Mouse (Mus musculus) gastrocnemius, adult 18-20 months (tissue): ENCODE data around the gene Mgat5b. TPM values are rescaled to one million over a fixed set of nuclear protein-coding genes. Genes with fewer than 3 reads are reported as not detected.

Experiments
- DNase-seq: peaks from one replicate; pipeline ENCODE4 v3.0.0; 2021; ENCODE audit warnings: low spot score
- total RNA-seq, 2 experiments: library from RNA; stranded (reverse); gene quantifications; 2 replicates each; pipeline ENCODE4 v1.2.3; 2021

Mgat5b gene
- total RNA-seq, 2 experiments from 2014 or later, result not detected

DNA sequence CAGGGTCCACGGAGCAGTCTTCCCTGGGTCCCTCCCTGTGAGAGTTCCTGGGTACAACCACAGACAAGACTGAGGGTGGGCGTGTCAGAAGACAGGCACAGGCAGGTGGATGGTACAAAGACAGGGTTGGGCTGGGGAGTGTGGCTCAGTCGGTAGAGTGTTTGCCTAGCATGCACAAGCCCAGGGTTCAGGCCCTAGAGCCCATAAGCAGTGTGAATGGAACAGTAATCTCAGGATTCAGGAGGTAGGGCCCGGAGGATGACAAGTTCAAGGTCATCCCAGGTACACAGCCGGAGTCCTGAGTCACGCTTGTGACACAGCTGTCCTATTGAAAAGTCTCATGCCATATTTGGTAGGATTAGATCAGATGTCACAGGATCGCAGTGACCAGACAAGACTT is 55.7 kb downstream of the Mgat5b start:
- DNase-seq, result no peak

DNA sequence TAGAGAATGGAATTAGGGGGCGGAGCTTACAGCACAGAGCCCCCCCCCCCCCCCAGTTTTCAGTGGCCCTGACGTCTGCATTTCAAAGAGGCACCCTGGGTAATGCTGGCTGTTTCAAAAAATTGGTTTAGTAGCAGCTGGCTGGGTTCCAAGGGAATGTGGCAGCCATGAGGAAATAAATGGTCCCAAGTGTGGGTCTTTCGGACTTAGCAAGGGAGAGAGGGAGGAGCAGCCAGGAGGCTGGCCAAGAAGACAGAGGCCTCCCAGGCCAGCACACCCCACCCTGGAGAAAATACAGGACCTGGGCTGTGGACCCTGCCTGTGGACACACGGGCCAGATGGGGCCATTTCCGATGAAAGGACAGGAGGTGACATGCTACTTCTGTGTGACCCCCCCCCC is 61.6 kb downstream of the Mgat5b start:
- DNase-seq, result no peak

DNA sequence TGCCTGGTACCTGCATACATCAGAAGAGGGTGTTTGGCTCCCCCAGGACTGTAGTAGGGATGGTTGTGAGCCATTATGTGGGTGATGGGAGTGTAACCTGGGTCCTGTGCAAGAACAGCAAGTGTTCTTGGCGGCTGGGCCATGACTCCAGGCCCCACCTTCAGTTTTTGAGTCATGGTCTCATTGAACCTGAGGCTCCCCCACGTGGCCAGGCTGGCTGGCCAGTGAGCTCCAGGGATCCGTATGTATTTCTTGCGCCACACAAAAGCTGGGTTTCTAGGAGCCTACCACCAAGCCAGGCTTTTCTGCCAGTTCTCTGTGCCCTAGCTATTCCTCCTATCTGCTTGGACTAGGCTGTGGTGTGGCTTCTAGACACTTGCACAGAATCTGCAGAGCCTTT is 63.9 kb downstream of the Mgat5b start:
- DNase-seq, result no peak

DNA sequence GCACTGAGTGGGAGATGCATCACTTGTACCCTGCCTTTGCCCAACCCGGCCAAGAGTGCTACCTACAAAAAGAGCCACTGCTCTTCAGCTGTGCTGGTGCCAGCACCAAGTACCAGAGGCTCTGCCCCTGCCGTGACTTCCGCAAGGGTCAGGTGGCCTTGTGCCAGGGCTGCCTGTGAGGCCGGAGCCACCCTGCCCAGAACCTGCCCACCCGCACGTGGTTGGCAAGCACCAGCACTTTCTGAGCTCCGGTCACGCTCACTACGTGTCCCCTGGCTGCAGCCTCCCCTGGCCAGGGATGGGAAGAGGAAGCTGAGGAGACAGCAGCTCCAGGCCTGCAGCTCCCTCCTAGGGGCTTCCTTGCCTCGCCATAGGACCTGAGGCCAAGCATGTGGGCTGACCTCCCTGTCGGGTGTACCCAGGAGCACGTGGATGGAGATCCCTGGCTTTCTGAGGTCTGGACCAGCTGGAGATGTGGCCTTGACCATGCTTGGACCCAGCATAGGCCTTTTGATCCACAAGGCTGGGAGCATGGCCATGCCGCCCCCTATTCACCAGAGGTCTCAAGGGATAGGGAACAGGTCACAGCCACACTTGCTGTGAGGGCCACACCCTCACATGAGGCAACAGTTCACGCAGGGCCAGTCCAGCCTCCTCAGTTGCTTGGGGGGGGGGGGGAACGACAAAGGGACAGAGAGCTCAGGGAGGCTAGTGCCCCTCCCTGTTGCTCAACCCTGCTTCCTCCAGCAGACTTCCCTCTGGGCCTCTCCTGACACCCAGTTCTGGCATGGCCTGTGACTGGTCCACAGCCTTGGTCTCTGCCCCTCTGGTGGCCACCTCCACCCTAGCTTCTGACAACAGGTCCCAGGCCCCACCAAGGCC is 67.1 kb downstream of the Mgat5b start:
- peak; percentile 13 for DNase-seq

- DNase-seq, result no peak
These were observed 69.5 kb downstream of the Mgat5b start for GRCm38 (mm10) chr11:116988131-116988530.

GRCm38 (mm10) chr11:116990231-116990630 is 71.6 kb downstream of the Mgat5b start:
- DNase-seq, result peak; percentile 10

DNA sequence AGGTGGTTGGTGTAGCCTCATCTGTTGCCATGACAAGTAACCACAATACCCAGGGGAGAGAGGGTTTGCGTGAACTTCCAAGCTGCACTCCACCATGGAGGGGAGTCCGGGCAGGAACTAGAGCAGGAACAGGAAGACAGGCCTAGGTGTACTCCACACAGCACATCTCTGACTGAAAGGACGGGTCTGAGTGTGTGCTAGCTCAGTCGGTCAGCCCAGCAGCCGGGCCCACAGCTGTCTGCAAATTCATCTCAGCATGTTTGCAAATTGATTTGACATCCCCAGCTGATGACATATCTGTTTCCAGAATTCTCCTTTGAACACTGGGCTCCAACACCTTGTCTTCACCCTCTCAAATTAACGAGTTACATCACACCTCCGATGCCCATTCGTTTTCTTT is 72.7 kb downstream of the Mgat5b start:
- no peak for DNase-seq

GRCm38 (mm10) chr11:116991964-116992363 is 73.3 kb downstream of the Mgat5b start:
- DNase-seq, result no peak

DNA sequence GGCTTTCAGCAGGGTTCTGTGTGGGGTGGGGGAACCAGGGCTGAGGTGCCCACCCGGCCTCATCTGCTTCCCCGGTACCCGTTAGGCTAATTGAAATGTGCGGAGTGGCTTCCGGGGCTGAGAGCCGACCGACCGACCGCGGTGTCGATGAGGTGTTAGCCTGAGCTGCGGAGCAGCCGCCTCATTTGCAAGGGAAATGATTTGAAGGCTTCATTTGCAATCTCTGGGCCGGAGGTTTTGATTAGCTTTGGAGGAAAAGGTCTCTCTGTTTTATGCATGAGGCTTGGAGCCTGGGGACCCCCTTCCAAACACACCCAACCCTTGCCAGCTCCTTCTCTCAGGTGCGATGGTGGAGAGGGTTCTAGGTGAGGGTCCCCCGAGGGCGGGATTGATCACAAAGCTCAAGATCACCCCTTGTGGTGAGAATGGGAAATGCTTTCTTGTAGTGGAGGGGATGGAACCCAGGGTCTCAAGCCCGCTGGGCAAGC is 75.5 kb downstream of the Mgat5b start:
- peak; percentile 22 for DNase-seq

DNA sequence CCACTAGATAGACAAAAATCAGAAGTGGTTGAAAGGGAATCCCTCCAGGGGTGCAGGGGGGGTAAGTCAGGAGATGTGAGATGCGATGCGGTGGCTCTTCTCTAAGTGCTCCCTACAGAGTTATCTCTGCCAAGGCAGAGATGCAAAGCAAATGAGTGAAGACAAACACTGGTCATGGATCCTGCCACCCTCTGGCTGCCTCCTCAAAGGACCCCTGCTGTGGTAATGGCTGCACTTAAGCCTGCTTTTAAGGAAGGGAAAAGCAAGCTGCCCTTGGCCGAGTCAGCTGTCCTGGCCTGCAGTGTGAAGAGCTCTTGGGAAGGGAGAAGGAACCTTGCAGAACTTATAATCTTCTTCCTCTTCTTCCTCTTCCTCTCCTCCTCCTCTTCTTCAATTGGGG is 78.3 kb downstream of the Mgat5b start:
- DNase-seq, result no peak

DNA sequence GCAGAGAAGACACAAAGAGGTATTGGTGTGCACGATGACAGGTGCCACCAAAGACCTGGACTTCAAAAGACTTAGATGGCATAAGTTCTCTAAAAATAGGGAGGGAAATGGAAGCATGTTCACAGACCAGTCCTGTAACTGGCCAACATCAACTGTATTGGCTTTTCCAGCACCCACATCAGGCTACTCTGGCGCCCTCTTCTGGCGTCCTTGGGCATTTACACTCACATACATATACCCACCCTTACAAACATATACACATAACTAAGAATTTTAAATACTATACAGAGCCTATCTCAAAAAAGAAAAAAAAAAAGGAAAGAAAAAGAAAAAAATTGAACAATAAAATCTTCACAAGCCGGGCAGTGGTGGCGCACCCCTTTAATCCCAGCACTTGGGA is 80.3 kb downstream of the Mgat5b start:
- no peak for DNase-seq

GRCm38 (mm10) chr11:117000219-117000618 is 81.6 kb downstream of the Mgat5b start:
- no peak for DNase-seq

DNA sequence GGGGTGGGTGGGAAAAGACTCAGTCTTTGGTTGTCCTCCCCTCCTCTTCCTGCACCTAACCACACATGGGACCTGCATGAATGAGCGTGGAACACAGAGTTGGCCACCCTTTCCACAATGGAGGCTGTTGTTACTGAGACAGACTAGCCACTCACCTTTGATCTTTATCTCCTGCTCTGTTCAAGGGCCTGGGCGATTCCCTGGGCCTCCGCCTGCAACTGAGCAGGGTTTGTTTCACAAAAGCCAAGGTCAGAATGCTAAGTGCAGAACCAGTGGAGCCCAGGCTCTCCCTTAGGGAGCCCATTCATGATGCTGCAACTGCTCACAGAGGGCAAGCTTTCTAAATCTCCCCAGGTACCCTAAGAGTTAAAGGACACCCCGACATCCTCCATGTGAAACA is 83.1 kb downstream of the Mgat5b start:
- DNase-seq, result no peak

DNA sequence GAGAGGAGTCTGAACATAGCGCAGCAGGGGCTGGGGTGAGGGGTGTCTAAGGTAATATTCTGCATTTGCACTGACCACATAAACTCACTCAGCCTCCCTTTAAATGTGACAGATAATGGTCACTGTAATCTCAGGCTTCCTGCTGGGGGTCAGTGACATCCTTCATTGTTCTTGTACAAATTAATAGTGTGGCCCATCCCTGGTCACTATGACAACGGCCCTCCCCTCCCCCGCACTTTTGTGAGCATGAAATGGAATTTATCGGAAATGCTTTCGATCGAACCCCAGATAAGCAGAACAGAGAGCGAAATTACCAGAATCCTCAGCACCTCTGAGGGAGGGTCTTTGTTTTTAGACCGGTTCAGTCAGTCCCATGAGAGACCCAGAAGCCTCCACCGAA is 84.8 kb downstream of the Mgat5b start:
- DNase-seq, result no peak

- DNase-seq, result no peak
These were observed 85.6 kb downstream of the Mgat5b start for GRCm38 (mm10) chr11:117004277-117004676.

DNA sequence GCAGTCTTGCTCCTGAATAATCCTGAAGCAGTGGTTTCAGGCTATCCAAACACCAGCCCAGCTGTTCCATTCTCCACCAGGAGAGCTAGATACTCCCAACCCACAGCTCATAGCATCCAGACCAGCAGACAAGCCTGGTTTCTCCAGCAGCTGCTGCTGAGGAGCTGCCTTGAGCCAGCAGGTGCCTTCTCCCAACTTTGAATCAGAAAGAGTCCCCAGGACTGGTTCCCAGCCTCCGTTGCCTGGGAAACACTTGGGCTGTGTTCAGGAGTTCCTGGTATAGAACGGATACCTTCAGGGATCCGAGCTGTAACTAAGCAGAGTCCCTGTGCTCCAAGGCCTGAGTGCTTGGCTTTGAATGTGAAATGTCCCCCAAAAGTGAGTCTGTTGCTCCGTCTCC is 98.8 kb downstream of the Mgat5b start:
- DNase-seq, result no peak

GRCm38 (mm10) chr11:117018410-117018809 is 99.7 kb downstream of the Mgat5b start:
- DNase-seq, result peak; percentile 59

GRCm38 (mm10) chr11:117021026-117021425 is 102.4 kb downstream of the Mgat5b start:
- no peak for DNase-seq

GRCm38 (mm10) chr11:117023537-117023936 is 104.9 kb downstream of the Mgat5b start:
- DNase-seq, result no peak

DNA sequence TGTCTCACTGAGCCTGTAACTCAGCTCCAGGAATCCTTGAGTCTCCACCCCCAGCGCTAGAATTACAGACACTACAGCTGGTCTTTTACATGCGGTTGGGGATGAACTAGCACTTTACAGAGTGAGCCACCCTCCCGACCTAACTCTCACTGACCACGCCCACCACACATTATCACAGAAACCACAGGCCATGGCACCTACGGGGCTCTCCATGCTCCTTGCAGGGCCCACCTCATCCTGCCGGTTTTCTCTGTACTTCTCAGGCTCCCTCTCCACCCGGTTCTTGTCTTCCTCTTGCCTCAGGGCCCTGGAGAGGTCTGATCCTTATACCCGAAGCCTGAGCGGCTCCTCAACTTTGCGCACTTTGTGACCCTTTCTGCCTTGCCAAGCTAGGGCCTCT is 109.0 kb downstream of the Mgat5b start:
- no peak for DNase-seq

DNA sequence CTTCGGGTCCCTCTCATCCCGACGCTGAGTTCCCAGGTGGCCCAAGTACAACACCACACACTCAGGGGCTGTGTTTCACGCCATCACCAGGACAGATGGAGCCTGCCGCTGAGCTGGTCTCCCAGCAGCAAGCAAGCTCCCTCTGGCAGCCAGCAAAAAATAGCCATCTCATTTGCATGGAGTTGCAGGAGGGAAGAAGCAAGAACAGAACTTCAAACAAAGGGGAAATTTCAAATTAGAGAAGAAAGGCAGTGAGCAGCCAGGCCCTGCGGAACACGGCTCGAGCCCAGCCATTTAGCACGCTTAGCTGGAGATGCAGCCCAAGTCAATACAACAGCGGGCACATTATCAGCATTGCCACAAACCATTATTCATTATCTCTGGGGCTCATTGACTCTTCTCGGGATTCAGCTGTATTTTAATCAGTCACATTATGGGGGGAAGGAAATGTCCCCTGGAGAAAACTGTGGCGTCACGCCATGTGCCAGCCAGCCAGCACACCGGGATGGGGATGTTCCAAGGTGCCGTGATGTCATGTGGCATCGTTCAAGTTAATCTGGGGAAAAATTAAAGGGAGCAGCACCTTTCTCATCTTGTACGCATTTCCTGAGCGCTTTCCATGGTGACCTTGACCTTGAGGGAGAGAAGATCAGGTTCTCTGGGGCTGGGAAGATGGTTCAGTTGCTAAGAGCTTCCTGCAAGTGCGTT is 110.4 kb downstream of the Mgat5b start:
- no peak for DNase-seq

GRCm38 (mm10) chr11:117029569-117029955 is 110.9 kb downstream of the Mgat5b start:
- no peak for DNase-seq

- DNase-seq, result no peak
These were observed 111.4 kb downstream of the Mgat5b start for GRCm38 (mm10) chr11:117030018-117030417.
